Mouse (Mus musculus) kidney, postnatal 25 days (tissue): ENCODE data around the gene Arhgef2.
"Not testable (repeated sequence)": the region's sequence is repeated elsewhere in the genome, so short reads cannot be mapped to it uniquely, and the experiment has no call there.

Source experiments
- DNase-seq, 2 experiments: peaks; one replicate each; pipeline ENCODE4 v3.0.0; 2021; ENCODE audit warnings: mixed read lengths in 2 of 2

Arhgef2 gene

GRCm38 (mm10) chr3:88605666-88606065 is at the start of gene Arhgef2:
Gene Arhgef2 (plus strand): TSS chr3:88605966.
- DNase-seq = not testable (repeated sequence)

GRCm38 (mm10) chr3:88556616-88557015 is 49.1 kb upstream of the Arhgef2 start:
- no peak for DNase-seq

- no peak for DNase-seq
Observed at GRCm38 (mm10) chr3:88559596-88559995, 46.2 kb upstream of the Arhgef2 start.

- peak; percentile 65 to 67 for DNase-seq
Observed at GRCm38 (mm10) chr3:88561989-88562388, 43.8 kb upstream of the Arhgef2 start.

GRCm38 (mm10) chr3:88563442-88563841 is 42.3 kb upstream of the Arhgef2 start:
- DNase-seq = no peak

- no peak for DNase-seq
Observed at GRCm38 (mm10) chr3:88563966-88564365, 41.8 kb upstream of the Arhgef2 start.

GRCm38 (mm10) chr3:88566116-88566515 is 39.6 kb upstream of the Arhgef2 start:
- DNase-seq = no peak

- no peak for DNase-seq
Observed at GRCm38 (mm10) chr3:88566536-88567061, 39.2 kb upstream of the Arhgef2 start.

- DNase-seq = no peak
Observed at GRCm38 (mm10) chr3:88567892-88568291, 37.9 kb upstream of the Arhgef2 start.

- no peak for DNase-seq
Observed at GRCm38 (mm10) chr3:88568615-88569014, 37.2 kb upstream of the Arhgef2 start.

GRCm38 (mm10) chr3:88569093-88569492 is 36.7 kb upstream of the Arhgef2 start:
- DNase-seq = no peak

- DNase-seq = no peak
Observed at GRCm38 (mm10) chr3:88569694-88570093, 36.1 kb upstream of the Arhgef2 start.

GRCm38 (mm10) chr3:88570341-88570740 is 35.4 kb upstream of the Arhgef2 start:
- no peak for DNase-seq

GRCm38 (mm10) chr3:88571856-88572255 is 33.9 kb upstream of the Arhgef2 start:
- no peak for DNase-seq

- DNase-seq = no peak
Observed at GRCm38 (mm10) chr3:88572835-88573234, 32.9 kb upstream of the Arhgef2 start.

- no peak for DNase-seq
Observed at GRCm38 (mm10) chr3:88573810-88574209, 32.0 kb upstream of the Arhgef2 start.

GRCm38 (mm10) chr3:88575540-88575939 is 30.2 kb upstream of the Arhgef2 start, which contains the start of gene Ssr2:
Gene Ssr2 (plus strand): TSS chr3:88575876.
- no peak for DNase-seq

- DNase-seq = not testable (repeated sequence)
Observed at GRCm38 (mm10) chr3:88577846-88578245, 27.9 kb upstream of the Arhgef2 start.

- DNase-seq = no peak
Observed at GRCm38 (mm10) chr3:88578498-88579424, 27.0 kb upstream of the Arhgef2 start.

- DNase-seq = peak; percentile 82 to 88
Observed at GRCm38 (mm10) chr3:88579454-88580117, 26.2 kb upstream of the Arhgef2 start.

GRCm38 (mm10) chr3:88585769-88586168 is 20.0 kb upstream of the Arhgef2 start:
- DNase-seq = no peak

- DNase-seq = no peak
Observed at GRCm38 (mm10) chr3:88586640-88587039, 19.1 kb upstream of the Arhgef2 start.

GRCm38 (mm10) chr3:88590246-88590645 is 15.5 kb upstream of the Arhgef2 start:
- no peak for DNase-seq

GRCm38 (mm10) chr3:88591044-88591443 is 14.7 kb upstream of the Arhgef2 start:
- no peak for DNase-seq
